Mouse (Mus musculus) intestine, embryonic 16.5 days (tissue): ENCODE data around the gene Ltbp1. TPM values are rescaled to one million over a fixed set of nuclear protein-coding genes. Genes with fewer than 3 reads are reported as not detected.

Experiments
- ATAC-seq: fragments of 200-750 bp; cut with Nextera tagmentation; 2 replicates; pipeline ENCODE4 v1.8.0; 2017; ENCODE audit warnings: moderate TSS enrichment, moderate library complexity
- H3K27ac ChIP-seq: fragments of 300-500 bp; sonication (generic); 2 replicates; pipeline ENCODE4 v1.5.1; 2014; ENCODE audit warnings: mild to moderate bottlenecking, low read length
- H3K27me3 ChIP-seq: fragments of 300-500 bp; sonication (generic); replicated peaks from 2 replicates; pipeline ENCODE4 v1.6.1; 2014; ENCODE audit warnings: low read length, control low read depth, mixed read lengths; ENCODE audit not compliant: control insufficient read depth, insufficient read depth
- H3K36me3 ChIP-seq: fragments of 300-500 bp; sonication (generic); 2 replicates; pipeline ENCODE4 v1.6.1; 2014; ENCODE audit warnings: low read length, control low read depth; ENCODE audit not compliant: control insufficient read depth, insufficient read depth
- H3K4me1 ChIP-seq: fragments of 300-500 bp; sonication (generic); 2 replicates; pipeline ENCODE4 v1.6.1; 2014; ENCODE audit warnings: low read length, control low read depth, mixed read lengths; ENCODE audit not compliant: control insufficient read depth, insufficient read depth
- H3K4me2 ChIP-seq: fragments of 300-500 bp; sonication (generic); 2 replicates; pipeline ENCODE4 v1.6.1; 2014; ENCODE audit warnings: low read depth, low read length, control low read depth
- H3K4me3 ChIP-seq: fragments of 300-500 bp; sonication (generic); 2 replicates; pipeline ENCODE4 v1.5.1; 2014; ENCODE audit warnings: mild to moderate bottlenecking, low read length
- H3K9ac ChIP-seq: fragments of 300-500 bp; sonication (generic); 2 replicates; pipeline ENCODE4 v1.6.1; 2014; ENCODE audit warnings: low read depth, low read length
- H3K9me3 ChIP-seq: fragments of 300-500 bp; sonication (generic); 2 replicates; pipeline ENCODE4 v1.6.1; 2016; ENCODE audit warnings: low read length, control low read depth; ENCODE audit not compliant: control insufficient read depth
- WGBS: fragments of 180-500 bp; shearing (Covaris S2); extraction: QIAGEN DNeasy Blood & Tissue Kit; methylation state at CpG from one replicate; pipeline ENCODE4 v1.1.7; 2014; 5-methylcytosine and 5-hydroxymethylcytosine counted together
- polyA plus RNA-seq: library from polyadenylated mRNA; unstranded; fragments of >200 nt; fragmentation: Nextera tagmentation; extraction: Ambion mirVana; gene quantifications from 2 replicates; pipeline ENCODE4 v1.2.1, GENCODE M21; 2015

Ltbp1 gene
- polyA plus RNA-seq, 1 experiment from 2014 or later, result 12.2 TPM

GRCm38 (mm10) chr17:75440619-75441018 is 435.3 kb downstream of the Ltbp1 start:
- WGBS, result 48% methylated on average over 7 of the region's 7 CpGs
- H3K27ac ChIP-seq, result no peak overlapping the region
- H3K4me1 ChIP-seq, result no peaks in the 10 kb centered on the region
- no peaks in the 10 kb centered on the region for H3K36me3 ChIP-seq
- H3K9me3 ChIP-seq, result no peaks in the 10 kb centered on the region
- no peak overlapping the region for H3K9ac ChIP-seq
- no peak overlapping the region for H3K4me2 ChIP-seq
- no peaks in the 10 kb centered on the region for H3K27me3 ChIP-seq
- H3K4me3 ChIP-seq, result no peak overlapping the region
- no peak for ATAC-seq

- H3K36me3 ChIP-seq, result no peaks in the 10 kb centered on the region
- H3K27me3 ChIP-seq, result no peaks in the 10 kb centered on the region
- no peak overlapping the region for H3K4me3 ChIP-seq
- no peak overlapping the region for H3K9ac ChIP-seq
- ATAC-seq, result no peak
- WGBS, result 47% methylated on average over 5 of the region's 5 CpGs
- H3K9me3 ChIP-seq, result no peaks in the 10 kb centered on the region
- no peaks in the 10 kb centered on the region for H3K4me1 ChIP-seq
- no peak overlapping the region for H3K27ac ChIP-seq
- no peak overlapping the region for H3K4me2 ChIP-seq
These were observed 436.0 kb downstream of the Ltbp1 start for GRCm38 (mm10) chr17:75441260-75441830.
